Mouse (Mus musculus) thymus, postnatal 36 days (tissue): ENCODE results near the gene Gp1ba.

Experiments
- DNase-seq, 2 experiments: peaks; one replicate each; pipeline ENCODE4 v3.0.0; 2022; ENCODE audit warnings: mixed read lengths in 2 of 2

The Gp1ba gene

GRCm38 (mm10) chr11:70629557-70629956 lies 9.4 kb upstream of the Gp1ba start:
- no peak for DNase-seq

- DNase-seq: no peak
Observed at GRCm38 (mm10) chr11:70630129-70630528, 8.8 kb upstream of the Gp1ba start.

- DNase-seq: no peak
Observed at GRCm38 (mm10) chr11:70635601-70636000, 3.3 kb upstream of the Gp1ba start.

GRCm38 (mm10) chr11:70637764-70638163 lies 1.2 kb upstream of the Gp1ba start:
- no peak for DNase-seq

GRCm38 (mm10) chr11:70638293-70638692 lies 629 bp upstream of the Gp1ba start:
- DNase-seq: no peak

- DNase-seq: no peak
Observed at GRCm38 (mm10) chr11:70639976-70640375, 1.1 kb downstream of the Gp1ba start.

- no peak for DNase-seq
Observed at GRCm38 (mm10) chr11:70641241-70641640, 2.3 kb downstream of the Gp1ba start.

- DNase-seq: no peak
Observed at GRCm38 (mm10) chr11:70643051-70643450, 4.1 kb downstream of the Gp1ba start.

- DNase-seq: no peak
Observed at GRCm38 (mm10) chr11:70644564-70645103, 5.7 kb downstream of the Gp1ba start.

GRCm38 (mm10) chr11:70645461-70646258 lies 6.7 kb downstream of the Gp1ba start:
- no peak for DNase-seq

- no peak for DNase-seq
Observed at GRCm38 (mm10) chr11:70646259-70646555, 7.3 kb downstream of the Gp1ba start.

GRCm38 (mm10) chr11:70646691-70647650 lies 8.0 kb downstream of the Gp1ba start, which contains the start of the genes Rnf167 and Slc25a11:
Rnf167 (plus strand) TSS chr11:70647235.
Slc25a11 (minus strand) TSS chr11:70647479.
- peak; percentile 96 to 98 for DNase-seq

GRCm38 (mm10) chr11:70647716-70648420 lies 8.9 kb downstream of the Gp1ba start:
- peak; percentile 66 to 77 for DNase-seq

- no peak for DNase-seq
Observed at GRCm38 (mm10) chr11:70648512-70648911, 9.6 kb downstream of the Gp1ba start.

- no peak for DNase-seq
Observed at GRCm38 (mm10) chr11:70649185-70649734, 10.3 kb downstream of the Gp1ba start.

GRCm38 (mm10) chr11:70650322-70651175 lies 11.6 kb downstream of the Gp1ba start:
- DNase-seq: peak; percentile 48 to 67

- DNase-seq: peak in 1 of 2 experiments; percentile 35
Observed at GRCm38 (mm10) chr11:70651391-70651790, 12.5 kb downstream of the Gp1ba start.

- DNase-seq: peak; percentile 54 to 75
Observed at GRCm38 (mm10) chr11:70652029-70652883, 13.3 kb downstream of the Gp1ba start.

GRCm38 (mm10) chr11:70652884-70653344 lies 14.0 kb downstream of the Gp1ba start:
- peak in 1 of 2 experiments; percentile 27 for DNase-seq
